Mouse (Mus musculus): ENCODE measurements at regions not wholly inside any gene's neighbourhood (a gene's known extent, or its start where the extent isn't known, plus 50 kb on each side); places are given as distances from the start of the nearest gene placed in this dataset.

DNA sequence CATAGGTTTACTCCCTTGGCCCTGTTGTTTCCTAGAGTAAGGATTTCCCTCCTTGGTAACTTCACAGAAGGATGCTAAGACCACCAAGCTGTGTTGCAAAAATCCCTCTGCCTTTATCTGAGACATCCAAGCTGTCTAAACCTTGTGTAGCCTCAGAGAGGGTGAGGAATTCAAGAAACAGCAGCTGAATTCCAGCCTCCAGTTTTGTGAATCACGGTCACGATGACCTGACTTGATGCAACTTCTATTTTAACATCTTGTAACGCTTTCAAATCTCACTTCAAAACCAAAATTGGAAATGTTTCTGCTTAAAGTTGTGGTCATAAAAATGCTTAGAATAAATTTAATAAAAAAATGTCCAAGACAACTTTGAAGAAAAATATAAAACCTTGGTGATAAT lies 188.4 kb downstream of the Phf3 start:
- TF ChIP-seq CTCF (IDR thresholded peaks at IDR 0.05; ENCODE audit: low read depth) = no peak
- TF ChIP-seq EP300 (IDR thresholded peaks at IDR 0.05; ENCODE audit: low read depth) = no peak

All from liver, postnatal 0 days (tissue).